Mouse (Mus musculus) ES-E14 (cell line): ENCODE data around the gene Gga2.

ENCODE experiments used
- CHD2 ChIP-seq: IDR thresholded peaks from 2 replicates; pipeline ENCODE4 v1.6.1; 2014; ENCODE audit warnings: mild to moderate bottlenecking, low read depth, low read length, inconsistent platforms
- HCFC1 ChIP-seq: IDR thresholded peaks from 2 replicates; pipeline ENCODE4 v1.6.1; 2012; ENCODE audit warnings: low read length, inconsistent platforms, borderline replicate concordance; ENCODE audit not compliant: insufficient read depth
- ZC3H11A ChIP-seq: IDR thresholded peaks from 2 replicates; pipeline ENCODE4 v1.6.1; 2012; ENCODE audit warnings: low read depth, mild to moderate bottlenecking, inconsistent platforms, low read length, borderline replicate concordance

DNA sequence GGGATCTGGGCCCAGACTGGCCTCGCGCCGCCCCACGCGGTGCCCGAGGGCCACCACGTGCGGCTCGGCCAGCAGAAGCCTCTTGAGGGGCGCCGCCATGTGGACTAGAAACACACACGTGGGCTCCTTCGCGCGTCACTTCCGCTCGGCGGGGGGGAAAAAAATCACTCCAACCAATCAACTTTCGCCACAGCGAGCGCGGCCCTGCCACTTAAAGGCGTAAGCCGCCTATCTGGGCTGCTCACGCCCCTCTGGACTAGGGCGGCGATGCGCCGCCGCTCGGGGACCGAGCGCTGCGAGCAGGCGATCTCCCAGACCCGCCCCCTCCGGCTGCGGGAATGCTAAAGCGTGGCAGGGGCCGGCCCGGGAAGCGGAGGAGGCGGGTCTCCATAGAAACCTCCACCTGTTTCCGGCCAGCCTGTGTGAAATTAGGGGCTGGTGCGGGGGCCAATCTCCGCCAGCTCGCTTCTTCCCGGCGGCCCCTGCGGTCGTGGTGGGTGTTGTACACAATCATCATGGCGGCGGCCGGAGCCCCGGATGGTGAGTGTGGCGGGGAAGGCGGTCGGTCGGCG, 46.0 kb upstream of the Gga2 start, which contains the start of the genes Ubfd1 and Ears2:
- TF ChIP-seq CHD2 (peak; percentile 19; the same call in 1 of the 2 replicates), HCFC1 (0 out of 2 replicates have a peak, but pooled peaks have one; percentile 42), ZC3H11A (no peak)
